Mouse (Mus musculus) neural tube, embryonic 11.5 days (tissue): ENCODE measurements around the gene Micu1. TPM values are rescaled to one million over a fixed set of nuclear protein-coding genes. Genes with fewer than 3 reads are reported as not detected.

Experiments
- ATAC-seq: fragments of 200-750 bp; cut with Nextera tagmentation; 2 replicates; pipeline ENCODE4 v1.8.0; 2017; ENCODE audit warnings: moderate number of reproducible peaks, mild to moderate bottlenecking, moderate TSS enrichment, moderate library complexity; ENCODE audit not compliant: insufficient read depth, low FRiP score, low TSS enrichment
- DNase-seq: peaks from one replicate; pipeline ENCODE4 v3.0.0-alpha.2; 2015; ENCODE audit warnings: low spot score
- H3K27ac ChIP-seq: fragments of 300-500 bp; sonication (generic); 2 replicates; pipeline ENCODE4 v1.5.1; 2014; ENCODE audit warnings: low read depth, mild to moderate bottlenecking, low read length
- H3K27me3 ChIP-seq: fragments of 300-500 bp; sonication (generic); 2 replicates; pipeline ENCODE4 v1.6.1; 2014; ENCODE audit warnings: mild to moderate bottlenecking, low read length, mixed read lengths; ENCODE audit not compliant: control insufficient read depth, insufficient read depth
- H3K36me3 ChIP-seq: fragments of 300-500 bp; sonication (generic); 2 replicates; pipeline ENCODE4 v1.6.1; 2014; ENCODE audit warnings: mild to moderate bottlenecking, low read length, moderate library complexity, mixed read lengths; ENCODE audit not compliant: control insufficient read depth, insufficient read depth
- H3K4me1 ChIP-seq: fragments of 300-500 bp; sonication (generic); 2 replicates; pipeline ENCODE4 v1.6.1; 2014; ENCODE audit warnings: low read length, mixed read lengths; ENCODE audit not compliant: control insufficient read depth, insufficient read depth
- H3K4me2 ChIP-seq: fragments of 300-500 bp; sonication (generic); 2 replicates; pipeline ENCODE4 v1.6.1; 2014; ENCODE audit warnings: low read depth, mild to moderate bottlenecking, moderate library complexity
- H3K4me3 ChIP-seq: fragments of 300-500 bp; sonication (generic); 2 replicates; pipeline ENCODE4 v1.5.1; 2014; ENCODE audit warnings: low read depth, low read length
- H3K9ac ChIP-seq: fragments of 300-500 bp; sonication (generic); 2 replicates; pipeline ENCODE4 v1.6.1; 2014; ENCODE audit warnings: mild to moderate bottlenecking, low read length
- H3K9me3 ChIP-seq: fragments of 300-500 bp; sonication (generic); 2 replicates; pipeline ENCODE4 v1.6.1; 2016; ENCODE audit warnings: low read length; ENCODE audit not compliant: control insufficient read depth
- WGBS: fragments of 180-500 bp; shearing (Covaris S2); extraction: QIAGEN DNeasy Blood & Tissue Kit; methylation state at CpG from one replicate; pipeline ENCODE4 v1.1.7; 2014; 5-methylcytosine and 5-hydroxymethylcytosine counted together
- polyA plus RNA-seq: library from polyadenylated mRNA; unstranded; fragments of >200 nt; fragmentation: Nextera tagmentation; extraction: Ambion mirVana; gene quantifications from 2 replicates; pipeline ENCODE4 v1.2.1, GENCODE M21; 2014

Micu1 gene
- polyA plus RNA-seq, 1 experiment from 2014 or later = 68.0 TPM

- H3K36me3 ChIP-seq = no peaks in the 10 kb centered on the region
- no peaks in the 10 kb centered on the region for H3K9me3 ChIP-seq
- H3K4me1 ChIP-seq = no peaks in the 10 kb centered on the region
- ATAC-seq = no peak
- H3K4me3 ChIP-seq = no peak overlapping the region
- H3K27me3 ChIP-seq = no peaks in the 10 kb centered on the region
- no peak overlapping the region for H3K27ac ChIP-seq
- H3K9ac ChIP-seq = no peak overlapping the region
- no peak overlapping the region for H3K4me2 ChIP-seq
- 94% methylated on average over 7 of the region's 7 CpGs for WGBS
- no peak for DNase-seq
These were observed 129.7 kb downstream of the Micu1 start for GRCm38 (mm10) chr10:59831950-59832349.

- no peak overlapping the region for H3K4me2 ChIP-seq
- no peaks in the 10 kb centered on the region for H3K4me1 ChIP-seq
- H3K27me3 ChIP-seq = no peaks in the 10 kb centered on the region
- no peak overlapping the region for H3K27ac ChIP-seq
- WGBS = 88% methylated on average over 14 of the region's 14 CpGs
- H3K9ac ChIP-seq = no peak overlapping the region
- no peaks in the 10 kb centered on the region for H3K36me3 ChIP-seq
- H3K9me3 ChIP-seq = no peaks in the 10 kb centered on the region
- H3K4me3 ChIP-seq = no peak overlapping the region
- no peak for ATAC-seq
- DNase-seq = no peak
These were observed 133.3 kb downstream of the Micu1 start for GRCm38 (mm10) chr10:59835301-59836155.

- 95% methylated on average over 5 of the region's 5 CpGs for WGBS
- no peaks in the 10 kb centered on the region for H3K9me3 ChIP-seq
- no peak overlapping the region for H3K4me3 ChIP-seq
- H3K4me1 ChIP-seq = no peaks in the 10 kb centered on the region
- H3K9ac ChIP-seq = no peak overlapping the region
- no peak for DNase-seq
- ATAC-seq = no peak
- H3K27ac ChIP-seq = no peak overlapping the region
- no peaks in the 10 kb centered on the region for H3K27me3 ChIP-seq
- H3K36me3 ChIP-seq = no peaks in the 10 kb centered on the region
- no peak overlapping the region for H3K4me2 ChIP-seq
These were observed 135.2 kb downstream of the Micu1 start for GRCm38 (mm10) chr10:59837490-59837889.

GRCm38 (mm10) chr10:59841434-59841833 is 139.2 kb downstream of the Micu1 start:
- DNase-seq (no peak), ATAC-seq (no peak)
- no peaks in the 10 kb centered on the region for H3K27me3 ChIP-seq
- H3K9me3 ChIP-seq = no peaks in the 10 kb centered on the region
- no peak overlapping the region for H3K4me2 ChIP-seq
- H3K9ac ChIP-seq = no peak overlapping the region
- 91% methylated on average over 8 of the region's 8 CpGs for WGBS
- H3K36me3 ChIP-seq = no peaks in the 10 kb centered on the region
- H3K4me1 ChIP-seq = no peaks in the 10 kb centered on the region
- no peak overlapping the region for H3K4me3 ChIP-seq
- H3K27ac ChIP-seq = no peak overlapping the region

GRCm38 (mm10) chr10:59843125-59843524 is 140.8 kb downstream of the Micu1 start:
- no peaks in the 10 kb centered on the region for H3K27me3 ChIP-seq
- H3K27ac ChIP-seq = no peak overlapping the region
- no peaks in the 10 kb centered on the region for H3K36me3 ChIP-seq
- H3K9ac ChIP-seq = no peak overlapping the region
- no peaks in the 10 kb centered on the region for H3K4me1 ChIP-seq
- ATAC-seq (no peak), DNase-seq (no peak)
- H3K4me2 ChIP-seq = no peak overlapping the region
- H3K4me3 ChIP-seq = no peak overlapping the region
- no peaks in the 10 kb centered on the region for H3K9me3 ChIP-seq
- WGBS = 34% methylated on average over 5 of the region's 5 CpGs

- no peaks in the 10 kb centered on the region for H3K36me3 ChIP-seq
- no peak for ATAC-seq
- no peaks in the 10 kb centered on the region for H3K27me3 ChIP-seq
- WGBS = 61% methylated on average over 9 of the region's 9 CpGs
- H3K4me1 ChIP-seq = no peaks in the 10 kb centered on the region
- H3K27ac ChIP-seq = no peak overlapping the region
- no peaks in the 10 kb centered on the region for H3K9me3 ChIP-seq
- DNase-seq = no peak
- H3K9ac ChIP-seq = no peak overlapping the region
- H3K4me3 ChIP-seq = no peak overlapping the region
- no peak overlapping the region for H3K4me2 ChIP-seq
These were observed 142.4 kb downstream of the Micu1 start for GRCm38 (mm10) chr10:59844686-59845085.

GRCm38 (mm10) chr10:59846416-59846815 is 144.1 kb downstream of the Micu1 start:
- DNase-seq (no peak), ATAC-seq (no peak)
- Histone ChIP-seq H3K27me3 (no peaks in the 10 kb centered on the region), H3K4me1 (no peaks in the 10 kb centered on the region), H3K36me3 (no peaks in the 10 kb centered on the region), H3K27ac (no peak overlapping the region), H3K9me3 (no peaks in the 10 kb centered on the region), H3K4me2 (no peak overlapping the region), H3K4me3 (no peak overlapping the region), H3K9ac (no peak overlapping the region)
- 75% methylated on average over 6 of the region's 6 CpGs for WGBS

GRCm38 (mm10) chr10:59848079-59848877 is 146.0 kb downstream of the Micu1 start:
- Histone ChIP-seq H3K4me3 (no peak overlapping the region), H3K4me2 (no peak overlapping the region), H3K27ac (no peak overlapping the region), H3K4me1 (no peaks in the 10 kb centered on the region), H3K9ac (no peak overlapping the region), H3K9me3 (no peaks in the 10 kb centered on the region), H3K27me3 (no peaks in the 10 kb centered on the region), H3K36me3 (no peaks in the 10 kb centered on the region)
- no peak for ATAC-seq
- no peak for DNase-seq
- 83% methylated on average over 11 of the region's 11 CpGs for WGBS
